Mouse (Mus musculus) midbrain, embryonic 13.5 days (tissue): ENCODE data around the gene Zap70. TPM values are rescaled to one million over a fixed set of nuclear protein-coding genes. Genes with fewer than 3 reads are reported as not detected.

ENCODE experiments used
- ATAC-seq: fragments of 200-750 bp; cut with Nextera tagmentation; 2 replicates; pipeline ENCODE4 v1.8.0; 2017; ENCODE audit warnings: mild to moderate bottlenecking, moderate TSS enrichment, moderate library complexity
- H3K27ac ChIP-seq: fragments of 300-500 bp; sonication (generic); 2 replicates; pipeline ENCODE4 v1.5.1; 2015; ENCODE audit warnings: inconsistent platforms, mild to moderate bottlenecking, moderate library complexity
- H3K27me3 ChIP-seq: fragments of 300-500 bp; sonication (generic); 2 replicates; pipeline ENCODE4 v1.6.1; 2015; ENCODE audit warnings: mild to moderate bottlenecking, inconsistent platforms
- H3K36me3 ChIP-seq: fragments of 300-500 bp; sonication (generic); 2 replicates; pipeline ENCODE4 v1.6.1; 2015; ENCODE audit warnings: mild to moderate bottlenecking, inconsistent platforms
- H3K4me1 ChIP-seq: fragments of 300-500 bp; sonication (generic); replicated peaks from 2 replicates; pipeline ENCODE4 v1.6.1; 2015; ENCODE audit warnings: inconsistent platforms
- H3K4me2 ChIP-seq: fragments of 300-500 bp; sonication (generic); replicated peaks from 2 replicates; pipeline ENCODE4 v1.6.1; 2015; ENCODE audit warnings: moderate library complexity, mild to moderate bottlenecking, inconsistent platforms
- H3K4me3 ChIP-seq: fragments of 300-500 bp; sonication (generic); replicated peaks from 2 replicates; pipeline ENCODE4 v1.5.1; 2015; ENCODE audit warnings: mild to moderate bottlenecking, inconsistent platforms
- H3K9ac ChIP-seq: fragments of 300-500 bp; sonication (generic); replicated peaks from 2 replicates; pipeline ENCODE4 v1.6.1; 2015; ENCODE audit warnings: mild to moderate bottlenecking, inconsistent platforms
- H3K9me3 ChIP-seq: fragments of 300-500 bp; sonication (generic); 2 replicates; pipeline ENCODE4 v1.6.1; 2016; ENCODE audit warnings: mild to moderate bottlenecking, inconsistent platforms
- WGBS: fragments of 180-500 bp; shearing (Covaris S2); methylation state at CpG from one replicate; pipeline ENCODE4 v1.1.7; 2015; 5-methylcytosine and 5-hydroxymethylcytosine counted together
- polyA plus RNA-seq: library from polyadenylated mRNA; unstranded; fragments of >200 nt; fragmentation: Nextera tagmentation; extraction: Ambion mirVana; gene quantifications from 2 replicates; pipeline ENCODE4 v1.2.1, GENCODE M21; 2015

Zap70 gene
- polyA plus RNA-seq, 1 experiment from 2014 or later, result 0.65 TPM

DNA sequence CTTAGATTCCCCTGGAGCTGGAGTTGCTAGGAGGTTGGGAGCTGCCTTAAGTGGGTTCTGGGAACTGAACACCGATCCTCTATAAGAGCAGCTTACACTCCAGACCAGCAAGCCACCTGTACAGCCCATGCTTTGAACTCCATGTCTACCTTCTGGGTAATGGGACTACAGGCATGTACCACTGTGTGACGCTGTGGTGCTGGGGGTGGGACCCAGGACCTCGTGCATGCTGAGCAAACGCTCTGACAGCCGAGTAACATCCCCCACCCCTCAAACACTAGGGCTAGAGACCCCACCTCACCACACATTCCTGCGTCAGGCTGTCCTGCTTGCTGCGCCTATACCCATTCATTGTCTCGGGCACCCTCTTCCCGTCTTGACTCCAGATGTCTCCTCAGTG is 3.0 kb upstream of the Zap70 start:
- ATAC-seq, result no peak
- H3K27me3 ChIP-seq, result no peaks in the 10 kb centered on the region
- H3K9ac ChIP-seq, result no peak overlapping the region
- WGBS, result 87% methylated on average over 9 of the region's 9 CpGs
- H3K9me3 ChIP-seq, result no peaks in the 10 kb centered on the region
- no peak overlapping the region for H3K4me3 ChIP-seq
- no peaks in the 10 kb centered on the region for H3K4me1 ChIP-seq
- no peaks in the 10 kb centered on the region for H3K36me3 ChIP-seq
- H3K27ac ChIP-seq, result no peak overlapping the region
- H3K4me2 ChIP-seq, result no peak overlapping the region

DNA sequence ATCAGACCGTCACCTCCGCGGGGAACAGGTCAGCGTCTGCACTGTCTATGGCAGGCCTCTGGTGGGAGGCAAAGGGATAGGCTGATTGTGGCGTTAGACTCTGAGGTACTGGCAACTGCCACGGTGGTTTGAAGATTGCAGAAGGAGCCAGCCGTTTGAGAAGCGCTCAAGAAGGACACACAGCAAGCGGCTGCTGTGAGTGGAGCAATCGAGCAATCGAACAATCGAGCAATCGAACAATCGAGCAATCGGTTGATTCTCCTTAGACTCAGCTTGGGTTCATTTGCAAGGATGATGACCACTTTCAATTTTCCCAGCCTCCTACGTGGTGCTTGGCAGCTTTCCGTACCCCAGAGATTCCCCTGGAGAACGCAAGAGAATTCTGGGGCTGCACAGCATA is 2.5 kb upstream of the Zap70 start:
- H3K27me3 ChIP-seq, result no peaks in the 10 kb centered on the region
- ATAC-seq, result no peak
- H3K9me3 ChIP-seq, result no peaks in the 10 kb centered on the region
- H3K27ac ChIP-seq, result no peak overlapping the region
- no peak overlapping the region for H3K9ac ChIP-seq
- 89% methylated on average over 18 of the region's 18 CpGs for WGBS
- H3K36me3 ChIP-seq, result no peaks in the 10 kb centered on the region
- H3K4me2 ChIP-seq, result no peak overlapping the region
- no peak overlapping the region for H3K4me3 ChIP-seq
- no peaks in the 10 kb centered on the region for H3K4me1 ChIP-seq

DNA sequence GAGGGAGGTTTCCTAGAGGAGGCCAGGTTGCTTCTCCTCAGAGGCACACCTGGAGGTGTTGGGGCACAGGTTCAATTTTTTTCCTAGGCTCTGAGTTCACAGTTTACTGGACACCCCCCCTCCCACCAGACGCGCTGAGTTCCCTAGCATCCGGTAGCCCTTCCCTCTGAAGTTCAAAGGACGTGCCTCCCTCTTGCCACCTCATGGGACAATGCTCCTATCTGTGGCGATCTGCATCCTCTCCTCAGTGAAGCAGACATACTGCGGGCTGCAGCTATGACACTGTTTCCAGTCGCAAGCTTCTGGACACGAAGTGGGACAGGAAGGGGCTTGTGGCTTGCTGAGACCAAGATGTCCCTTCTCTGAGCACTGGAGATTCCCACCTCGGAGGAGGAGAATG is 1.2 kb upstream of the Zap70 start:
- H3K4me3 ChIP-seq, result no peak overlapping the region
- H3K27me3 ChIP-seq, result no peaks in the 10 kb centered on the region
- H3K9me3 ChIP-seq, result no peaks in the 10 kb centered on the region
- no peaks in the 10 kb centered on the region for H3K4me1 ChIP-seq
- no peak overlapping the region for H3K4me2 ChIP-seq
- no peaks in the 10 kb centered on the region for H3K36me3 ChIP-seq
- H3K9ac ChIP-seq, result no peak overlapping the region
- H3K27ac ChIP-seq, result no peak overlapping the region
- no peak for ATAC-seq
- 83% methylated on average over 9 of the region's 9 CpGs for WGBS

DNA sequence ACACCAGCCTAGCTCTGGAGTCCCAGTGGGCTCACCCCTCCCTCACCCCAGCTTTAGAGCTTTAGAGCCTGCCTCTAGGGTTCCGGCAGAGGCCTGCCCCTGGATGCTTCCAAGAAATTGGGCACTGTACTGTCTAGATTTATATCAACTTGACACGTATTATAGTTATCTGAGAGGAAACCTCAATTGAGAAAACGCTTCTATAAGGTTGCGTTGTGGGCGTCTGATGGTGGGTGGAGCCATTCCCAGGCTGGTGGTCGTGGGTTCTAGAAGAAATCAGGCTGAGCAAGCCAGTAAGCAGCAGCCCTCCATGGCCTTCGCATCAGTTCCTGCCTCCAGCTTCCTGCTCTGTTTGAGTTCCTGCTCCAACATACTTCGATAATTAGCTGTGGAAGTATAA is 537 bp upstream of the Zap70 start:
- no peak for ATAC-seq
- H3K27me3 ChIP-seq, result no peaks in the 10 kb centered on the region
- no peak overlapping the region for H3K4me2 ChIP-seq
- 93% methylated on average over 8 of the region's 8 CpGs for WGBS
- H3K4me3 ChIP-seq, result no peak overlapping the region
- no peaks in the 10 kb centered on the region for H3K4me1 ChIP-seq
- H3K9me3 ChIP-seq, result no peaks in the 10 kb centered on the region
- H3K9ac ChIP-seq, result no peak overlapping the region
- H3K36me3 ChIP-seq, result no peaks in the 10 kb centered on the region
- H3K27ac ChIP-seq, result no peak overlapping the region

DNA sequence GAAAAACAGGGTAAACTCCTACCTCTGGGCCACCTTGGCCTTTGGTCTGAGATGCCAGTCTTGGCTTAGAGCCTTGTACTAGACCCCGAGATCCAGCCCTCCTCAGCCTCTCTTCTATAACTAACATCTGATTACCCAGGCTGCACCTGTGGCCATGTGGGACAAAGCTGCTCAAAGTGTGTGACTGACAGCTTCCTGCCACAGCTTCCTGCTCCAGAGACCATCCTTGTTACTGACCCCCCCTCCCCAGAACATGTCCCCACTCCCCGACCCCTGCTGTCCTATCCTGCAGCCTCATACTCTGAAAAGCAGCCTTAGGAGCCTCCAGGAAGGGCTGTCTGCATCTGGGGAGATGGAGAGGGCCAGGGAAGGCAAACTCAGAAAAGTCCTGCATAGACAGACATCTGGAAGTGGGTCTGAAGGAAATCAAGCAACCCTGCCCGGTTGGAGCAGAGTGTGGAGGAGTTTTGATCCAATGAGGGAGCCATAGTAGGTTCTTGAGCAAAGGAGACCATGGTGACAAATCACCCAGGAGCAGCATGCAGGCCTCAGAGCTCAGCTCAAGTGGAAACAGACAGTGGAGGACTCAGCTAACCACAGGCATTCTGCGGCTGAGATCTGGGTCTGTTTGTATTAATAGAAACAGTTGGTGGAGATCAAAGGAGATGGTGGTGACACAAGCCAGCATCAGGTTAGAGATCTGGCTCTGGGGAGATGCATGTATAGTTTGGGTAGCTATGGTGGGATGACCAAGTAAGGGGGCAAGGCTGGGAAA is 5.0 kb downstream of the Zap70 start:
- H3K9ac ChIP-seq, result no peak overlapping the region
- peaks cover 13% of the 10 kb centered on the region for H3K27me3 ChIP-seq
- ATAC-seq, result no peak
- no peaks in the 10 kb centered on the region for H3K36me3 ChIP-seq
- H3K4me3 ChIP-seq, result no peak overlapping the region
- no peak overlapping the region for H3K27ac ChIP-seq
- H3K9me3 ChIP-seq, result no peaks in the 10 kb centered on the region
- H3K4me1 ChIP-seq, result 0 out of 2 replicates have a peak, but pooled peaks cover 3% of the 10 kb centered on the region
- WGBS, result 69% methylated on average over 4 of the region's 4 CpGs
- H3K4me2 ChIP-seq, result no peak overlapping the region

DNA sequence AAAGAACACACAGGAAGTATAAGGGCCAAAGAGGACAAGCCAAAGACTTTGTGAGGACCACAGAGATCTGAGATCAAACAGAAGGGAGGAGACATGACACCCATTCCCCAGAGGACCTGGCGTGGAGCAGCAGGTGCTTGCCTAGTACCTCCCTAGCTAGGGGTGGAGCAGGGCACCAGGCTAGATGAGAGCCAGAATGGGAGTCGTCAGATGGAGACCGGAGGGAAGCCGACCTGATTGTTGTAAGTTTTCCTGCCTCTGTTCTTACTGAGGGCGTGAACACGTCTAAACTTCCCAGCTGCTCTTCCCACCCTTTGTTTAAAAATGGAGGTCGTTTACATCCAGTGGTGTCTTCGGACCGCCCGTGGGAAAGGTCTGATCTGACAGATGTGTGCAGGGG is 5.7 kb downstream of the Zap70 start:
- Histone ChIP-seq H3K9me3 (no peaks in the 10 kb centered on the region), H3K4me3 (no peak overlapping the region), H3K4me2 (no peak overlapping the region), H3K27ac (no peak overlapping the region), H3K4me1 (0 out of 2 replicates have a peak, but pooled peaks cover 3% of the 10 kb centered on the region), H3K27me3 (peaks cover 15% of the 10 kb centered on the region), H3K9ac (no peak overlapping the region), H3K36me3 (no peaks in the 10 kb centered on the region)
- WGBS, result 59% methylated on average over 10 of the region's 10 CpGs
- ATAC-seq, result no peak

DNA sequence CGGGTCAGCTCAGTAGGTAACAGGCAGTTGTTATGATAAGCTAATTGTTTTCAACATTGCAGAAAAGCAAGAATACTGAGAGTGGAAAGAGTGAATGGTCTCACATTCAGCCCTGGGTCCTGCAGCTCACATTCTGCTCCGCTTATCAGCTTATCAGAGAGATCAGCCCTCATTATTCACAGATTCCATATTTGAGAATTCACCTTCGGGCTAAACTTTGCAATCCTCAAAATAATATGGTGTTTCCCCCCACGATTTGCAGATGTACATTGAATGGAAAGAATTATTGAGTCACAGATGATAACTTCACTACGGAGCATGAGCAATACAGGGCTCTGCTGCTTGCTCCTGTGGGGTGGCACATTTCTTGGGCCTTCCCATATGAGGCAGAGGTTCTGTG is 7.2 kb downstream of the Zap70 start:
- Histone ChIP-seq H3K9me3 (no peaks in the 10 kb centered on the region), H3K9ac (no peak overlapping the region), H3K36me3 (no peaks in the 10 kb centered on the region), H3K4me3 (no peak overlapping the region), H3K27ac (no peak overlapping the region), H3K27me3 (peaks cover 15% of the 10 kb centered on the region), H3K4me2 (no peak overlapping the region), H3K4me1 (0 out of 2 replicates have a peak, but pooled peaks cover 3% of the 10 kb centered on the region)
- WGBS, result 74% methylated on average over 5 of the region's 5 CpGs
- ATAC-seq, result no peak

DNA sequence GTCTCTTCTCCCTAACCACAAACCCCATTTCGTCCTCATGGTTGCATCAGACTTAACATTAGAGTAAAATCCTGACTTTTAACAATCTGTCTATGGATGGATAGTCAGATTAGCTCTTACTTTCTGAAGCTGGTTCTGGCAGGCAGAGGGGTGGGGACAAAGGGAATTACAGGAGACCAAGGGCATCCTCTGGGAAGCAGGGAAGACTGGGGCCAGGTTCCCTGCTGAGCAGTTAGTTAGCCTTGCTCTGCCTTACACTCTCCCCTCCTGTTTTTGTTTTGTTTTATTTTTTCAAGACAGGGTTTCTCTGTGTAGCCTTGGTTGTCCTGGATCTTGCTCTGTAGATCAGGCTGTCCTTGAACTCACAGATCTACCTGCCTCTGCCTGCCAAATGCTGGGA is 8.4 kb downstream of the Zap70 start:
- no peak overlapping the region for H3K27ac ChIP-seq
- H3K9ac ChIP-seq, result no peak overlapping the region
- WGBS, result 80% methylated on average over 1 of the region's 1 CpGs
- ATAC-seq, result no peak
- H3K27me3 ChIP-seq, result peaks cover 15% of the 10 kb centered on the region
- 0 out of 2 replicates have a peak, but pooled peaks cover 3% of the 10 kb centered on the region for H3K4me1 ChIP-seq
- no peak overlapping the region for H3K4me3 ChIP-seq
- H3K36me3 ChIP-seq, result no peaks in the 10 kb centered on the region
- no peak overlapping the region for H3K4me2 ChIP-seq
- H3K9me3 ChIP-seq, result no peaks in the 10 kb centered on the region

DNA sequence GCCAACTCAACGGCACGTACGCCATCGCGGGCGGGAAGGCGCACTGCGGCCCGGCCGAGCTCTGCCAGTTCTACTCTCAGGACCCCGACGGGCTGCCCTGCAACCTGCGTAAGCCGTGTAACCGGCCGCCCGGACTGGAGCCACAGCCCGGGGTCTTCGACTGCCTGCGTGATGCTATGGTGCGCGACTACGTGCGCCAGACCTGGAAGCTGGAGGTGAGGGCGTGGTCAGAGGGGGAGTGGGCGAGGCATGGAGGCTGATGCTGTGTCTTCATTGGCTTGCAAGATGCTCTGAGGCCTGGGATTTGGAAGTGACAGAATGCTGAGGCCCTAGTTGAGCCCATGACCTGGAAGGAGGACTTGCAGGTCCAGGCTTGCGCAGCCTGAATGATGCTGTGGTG is 9.4 kb downstream of the Zap70 start:
- 13% methylated on average over 27 of the region's 27 CpGs for WGBS
- Histone ChIP-seq H3K9me3 (no peaks in the 10 kb centered on the region; the same call in 1 of the 2 replicates), H3K4me3 (peak overlapping the region; percentile 20), H3K36me3 (no peaks in the 10 kb centered on the region), H3K27ac (no peak overlapping the region), H3K4me1 (0 out of 2 replicates have a peak, but pooled peaks cover 3% of the 10 kb centered on the region), H3K4me2 (peak overlapping the region; percentile 41), H3K27me3 (peaks cover 15% of the 10 kb centered on the region), H3K9ac (0 out of 2 replicates have a peak overlapping the region, but pooled peaks have one; percentile 3)
- peak; percentile 24; the same call in 1 of the 2 replicates for ATAC-seq

DNA sequence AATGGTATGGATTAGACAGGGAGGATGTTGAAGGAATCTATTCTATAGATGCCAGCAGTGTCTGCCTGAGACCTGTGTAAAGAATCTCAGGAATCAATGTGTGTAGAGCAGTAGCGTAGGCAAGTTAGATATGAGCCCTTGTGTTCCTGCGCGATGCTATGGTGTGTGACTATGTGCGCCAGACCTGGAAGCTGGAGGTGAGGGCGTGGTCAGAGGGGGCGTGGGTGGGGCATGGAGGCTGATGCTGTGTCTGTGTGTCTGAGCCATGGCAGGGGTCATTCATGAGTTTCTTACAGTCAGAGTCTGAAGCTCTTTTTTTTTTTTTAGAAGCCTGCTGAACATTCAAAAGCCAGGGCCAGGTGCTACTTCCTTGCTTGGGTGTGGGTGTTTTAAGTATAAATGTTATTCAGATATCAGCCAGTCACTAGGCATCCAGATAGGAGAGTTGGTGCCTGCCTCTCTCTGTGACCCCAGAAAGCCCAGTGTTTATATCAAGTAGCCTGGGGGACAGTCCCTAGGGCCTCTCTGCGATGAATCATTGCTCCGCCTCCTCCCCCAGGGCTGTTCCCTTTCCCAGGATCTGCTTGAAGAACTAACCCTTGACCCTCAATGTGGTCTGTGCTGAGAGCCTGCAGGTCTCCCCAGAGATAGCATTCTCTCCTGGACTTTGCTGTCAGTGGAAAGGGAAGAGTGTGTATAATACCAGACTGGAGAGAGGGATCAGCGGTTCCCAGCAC is 10.8 kb downstream of the Zap70 start:
- Histone ChIP-seq H3K27ac (no peak overlapping the region), H3K36me3 (no peaks in the 10 kb centered on the region), H3K4me1 (0 out of 2 replicates have a peak, but pooled peaks cover 3% of the 10 kb centered on the region), H3K27me3 (peaks cover 15% of the 10 kb centered on the region), H3K4me3 (no peak overlapping the region), H3K9me3 (no peaks in the 10 kb centered on the region; the same call in 1 of the 2 replicates), H3K9ac (no peak overlapping the region), H3K4me2 (no peak overlapping the region)
- ATAC-seq, result no peak
- WGBS, result 89% methylated on average over 9 of the region's 9 CpGs

DNA sequence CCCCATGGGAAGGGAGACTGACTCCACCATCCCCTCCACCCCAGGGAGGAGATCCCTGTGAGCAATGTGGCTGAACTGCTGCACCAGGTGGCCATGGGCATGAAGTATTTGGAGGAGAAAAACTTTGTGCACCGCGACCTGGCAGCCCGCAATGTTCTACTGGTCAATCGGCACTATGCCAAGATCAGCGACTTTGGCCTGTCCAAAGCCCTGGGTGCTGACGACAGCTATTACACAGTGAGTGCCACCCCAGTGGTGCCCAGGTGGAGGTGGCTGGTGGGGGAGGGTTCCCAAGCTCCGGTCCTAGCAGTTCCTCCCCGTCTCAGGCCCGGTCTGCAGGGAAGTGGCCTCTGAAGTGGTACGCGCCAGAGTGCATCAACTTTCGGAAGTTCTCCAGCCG is 19.2 kb downstream of the Zap70 start:
- WGBS, result 89% methylated on average over 13 of the region's 13 CpGs
- Histone ChIP-seq H3K4me3 (no peak overlapping the region), H3K27ac (no peak overlapping the region), H3K36me3 (no peaks in the 10 kb centered on the region), H3K9ac (no peak overlapping the region), H3K4me2 (no peak overlapping the region), H3K27me3 (no peaks in the 10 kb centered on the region), H3K4me1 (peaks cover 5% of the 10 kb centered on the region; the same call in 1 of the 2 replicates), H3K9me3 (no peaks in the 10 kb centered on the region; the same call in 1 of the 2 replicates)
- ATAC-seq, result no peak

DNA sequence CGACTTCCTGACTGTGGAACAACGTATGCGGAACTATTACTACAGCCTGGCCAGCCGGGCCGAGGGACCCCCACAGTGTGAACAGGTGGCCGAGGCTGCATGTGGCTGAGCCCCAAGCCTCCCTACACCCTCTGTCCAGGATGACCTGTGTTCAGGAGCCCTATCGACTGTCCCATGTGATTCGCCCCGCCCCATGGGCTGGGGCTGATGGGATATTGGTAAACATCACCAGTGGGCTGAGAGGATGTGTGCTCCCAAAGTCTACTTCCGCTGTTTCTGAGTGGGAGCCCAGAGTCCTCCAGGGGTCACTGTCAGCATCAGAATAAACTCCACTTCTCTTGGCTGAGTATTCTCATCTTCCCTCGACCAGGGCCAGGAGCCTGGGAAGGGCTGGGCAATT is 20.9 kb downstream of the Zap70 start:
- no peaks in the 10 kb centered on the region for H3K9me3 ChIP-seq
- no peak for ATAC-seq
- no peak overlapping the region for H3K4me2 ChIP-seq
- WGBS, result 83% methylated on average over 11 of the region's 11 CpGs
- no peaks in the 10 kb centered on the region for H3K36me3 ChIP-seq
- H3K27ac ChIP-seq, result no peak overlapping the region
- no peak overlapping the region for H3K4me3 ChIP-seq
- H3K4me1 ChIP-seq, result peaks cover 5% of the 10 kb centered on the region; the same call in 1 of the 2 replicates
- no peaks in the 10 kb centered on the region; the same call in 1 of the 2 replicates for H3K27me3 ChIP-seq
- H3K9ac ChIP-seq, result no peak overlapping the region
